ENCODE assay signal across 13 mouse cellular contexts in genomic region chr2:58380020-58380419, GRCm38 (mm10). TPM values are rescaled to one million over a fixed set of nuclear protein-coding genes. Genes with fewer than 3 reads are reported as not detected.
"Had no signal": no experiment of that assay in that cellular context is flagged by ENCODE, and none has a peak within 500 bp of the region (broad histone marks: within the 10 kb centered on the region; RNA-seq: fewer than 3 reads in every experiment).

No protein-coding gene starts in this region.

- DNase-seq: kidney, postnatal 25 days; lung, adult 2 months; lung, postnatal 36 days; right cerebral cortex, postnatal 14 days; thymus, adult 2 months; thymus, postnatal 25 days had no signal

- H3K9me3 ChIP-seq: limb, embryonic 10.5 days; liver, embryonic 15.5 days; midbrain, embryonic 13.5 days; stomach, embryonic 15.5 days had no signal

- H3K4me3 ChIP-seq: limb, embryonic 10.5 days; liver, embryonic 15.5 days; midbrain, embryonic 13.5 days; stomach, embryonic 15.5 days had no signal

- H3K4me1 ChIP-seq: limb, embryonic 10.5 days; liver, embryonic 15.5 days; stomach, embryonic 15.5 days had no signal

- ATAC-seq: lung, postnatal 0 days had no signal

- H3K27ac ChIP-seq: limb, embryonic 10.5 days; liver, embryonic 15.5 days; midbrain, embryonic 13.5 days; stomach, embryonic 15.5 days had no signal

- H3K4me2 ChIP-seq: liver, embryonic 11.5 days; liver, embryonic 15.5 days; midbrain, embryonic 13.5 days; stomach, embryonic 15.5 days had no signal

- H3K27me3 ChIP-seq: liver, embryonic 15.5 days; midbrain, embryonic 13.5 days; stomach, embryonic 15.5 days had no signal

- H3K36me3 ChIP-seq: limb, embryonic 10.5 days; liver, embryonic 15.5 days; midbrain, embryonic 13.5 days; stomach, embryonic 15.5 days had no signal

- H3K9ac ChIP-seq: liver, embryonic 15.5 days; midbrain, embryonic 13.5 days; stomach, embryonic 15.5 days had no signal

RNA-seq across cellular contexts. Expression of gene Acvr1c, which starts 22.3 kb away (rescaled TPM):
- total RNA-seq: megakaryocyte progenitor cell, adult 5-6 weeks had no signal
